Comparison of ENCODE assay signal across 21 mouse cellular contexts in the genomic region with DNA sequence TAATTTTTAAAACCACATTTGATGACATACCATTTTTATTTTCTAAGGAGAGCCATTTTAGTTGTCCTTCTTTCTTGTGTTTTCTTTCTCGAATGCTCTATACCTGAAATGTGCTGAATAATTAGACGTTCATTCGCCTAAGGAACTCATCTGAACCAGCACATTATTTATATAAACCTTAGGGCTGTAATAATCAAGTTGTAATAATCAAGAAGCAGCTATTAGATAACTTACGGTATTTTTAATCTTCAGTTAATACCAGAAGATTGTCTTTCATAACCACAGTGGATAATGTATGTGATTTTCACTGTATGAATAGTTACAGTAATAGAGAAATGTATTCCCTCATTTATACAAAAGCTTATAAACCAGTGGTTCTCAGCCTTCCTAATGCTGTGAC. TPM values are rescaled to one million over a fixed set of nuclear protein-coding genes. Genes with fewer than 3 reads are reported as not detected.
DNase-seq lines count a peak whose midpoint lies in the region; ATAC-seq and TF ChIP-seq lines count a peak whose summit lies in the region.
"Had no signal": no experiment of that assay in that cellular context is flagged by ENCODE, and none has a peak within 500 bp of the region (broad histone marks: within the 10 kb centered on the region; RNA-seq: fewer than 3 reads in every experiment).

No protein-coding gene starts in this region.

- no peak overlapping the region for H3K9ac ChIP-seq in MEL (ENCODE audit: control insufficient read depth, low read depth, low read length, poor library complexity, severe bottlenecking)
- H3K9ac ChIP-seq in neural tube, embryonic 15.5 days (replicated peaks): no peak overlapping the region

- peaks cover 0 to 30% of the 10 kb centered on the region in 2 experiments; a peak in 2 of 4 replicates for H3K36me3 ChIP-seq in MEL (ENCODE audit: control insufficient read depth in 1 of 2, insufficient read depth in 2 of 2, low read length in 2 of 2)
- no peaks in the 10 kb centered on the region for H3K36me3 ChIP-seq in neural tube, embryonic 15.5 days
- H3K36me3 ChIP-seq: G1E had no signal

- no peak for ATAC-seq in neural tube, embryonic 15.5 days (ENCODE audit: low FRiP score)
- ATAC-seq: activated CD4-positive, CD25-positive, alpha-beta regulatory T cell, adult 4 months; CD4-positive, CD25-positive, alpha-beta regulatory T cell, adult 4 months; Patski had no signal

- H3K79me2 ChIP-seq in MEL (ENCODE audit: control insufficient read depth, insufficient read depth, low read length, poor library complexity): no peaks in the 10 kb centered on the region

- no peak for TF ChIP-seq CTCF in MEL (IDR thresholded peaks at IDR 0.05 in 2 of 3, conservative IDR thresholded peaks at IDR 0.05 in 1 of 3; ENCODE audit: control insufficient read depth in 1 of 3, insufficient read depth in 1 of 3, low read depth in 2 of 3, low read length in 3 of 3, poor library complexity in 1 of 3, severe bottlenecking in 1 of 3)

- no peaks in the 10 kb centered on the region for H3K27me3 ChIP-seq in MEL (ENCODE audit: control insufficient read depth in 1 of 2, insufficient read depth in 2 of 2, low read length in 2 of 2)
- peaks cover 22% of the 10 kb centered on the region for H3K27me3 ChIP-seq in neural tube, embryonic 15.5 days (replicated peaks)
- H3K27me3 ChIP-seq: CH12.LX had no signal

- no peak overlapping the region for H3K27ac ChIP-seq in MEL (ENCODE audit: control insufficient read depth, low read depth, low read length)
- H3K27ac ChIP-seq in neural tube, embryonic 15.5 days (replicated peaks): no peak overlapping the region

- H3K9me3 ChIP-seq in MEL (replicated peaks; ENCODE audit: insufficient read depth, low read length): no peaks in the 10 kb centered on the region
- H3K9me3 ChIP-seq in neural tube, embryonic 15.5 days (replicated peaks): no peaks in the 10 kb centered on the region
- H3K9me3 ChIP-seq: G1E had no signal

- no peak overlapping the region for H3K4me2 ChIP-seq in neural tube, embryonic 15.5 days

- no peak for TF ChIP-seq RAD21 in MEL (IDR thresholded peaks at IDR 0.05; ENCODE audit: low read depth, low read length)

- no peak overlapping the region for H3K4me3 ChIP-seq in MEL (ENCODE audit: control insufficient read depth in 1 of 2, insufficient read depth in 1 of 2, low read depth in 2 of 2, low read length in 2 of 2)
- no peak overlapping the region for H3K4me3 ChIP-seq in neural tube, embryonic 15.5 days (replicated peaks)

- WGBS in neural tube, embryonic 15.5 days: 91% methylated on average over 4 of the region's 4 CpGs

- no peak; a peak in 1 of 4 replicates for TF ChIP-seq EP300 in MEL (IDR thresholded peaks at IDR 0.05; ENCODE audit: low read depth in 1 of 2, low read length in 2 of 2)

- no peak for DNase-seq in MEL (ENCODE audit: low read depth, low spot score)
- DNase-seq: adrenal gland, adult 2 months; adrenal gland, adult 8-10 months; adrenal gland, postnatal 10 days; adrenal gland, postnatal 14 days; adrenal gland, postnatal 25 days; adrenal gland, postnatal 36 days; B cell, adult 2 months; cerebellum, adult 11 months; cerebellum, adult 11-12 months; cerebellum, adult 18-20 months; cerebellum, adult 2 months; cerebellum, adult 8-10 months had no signal

- H3K4me1 ChIP-seq in MEL (ENCODE audit: control insufficient read depth in 1 of 2, insufficient read depth in 2 of 2, low read length in 2 of 2): peaks cover 8 to 19% of the 10 kb centered on the region in 2 experiments; a peak in 3 of 4 replicates
- no peaks in the 10 kb centered on the region for H3K4me1 ChIP-seq in neural tube, embryonic 15.5 days

- no peak for TF ChIP-seq POLR2A in MEL (IDR thresholded peaks at IDR 0.05; ENCODE audit: control insufficient read depth in 1 of 2, insufficient read depth in 1 of 2, low read depth in 1 of 2, low read length in 2 of 2, poor library complexity in 1 of 2)

TF ChIP-seq in MEL, 35 proteins besides CTCF, POLR2A, EP300 and RAD21:
- TF ChIP-seq MXI1 (IDR thresholded peaks at IDR 0.05; ENCODE audit: low read depth, low read length) (peak; percentile 94), MAX (IDR thresholded peaks at IDR 0.05; ENCODE audit: low read length) (no peak), TCF12 (IDR thresholded peaks at IDR 0.05; ENCODE audit: low read depth, low read length) (no peak)
TF ChIP-seq in MEL: peak in this region for 1.

RNA-seq across cellular contexts. Expression of gene Dbx2, which starts 9.2 kb away (rescaled TPM):
- total RNA-seq in MEL (2012; rRNA removed): 0.04 and 0.10 TPM in 2 replicates
- polyA plus RNA-seq in MEL (2012; ENCODE audit: insufficient read depth in 1 of 2, insufficient read length in 2 of 2, low read depth in 1 of 2, low replicate concordance in 2 of 2, missing spikeins in 1 of 2): under 1 TPM in 1 of 2 experiments, not detected in 1; 0.15 TPM
- 15.0 and 16.4 TPM in 2 replicates for polyA plus RNA-seq in neural tube, embryonic 15.5 days (2015; fragmentation: Nextera tagmentation; extraction: Ambion mirVana)
- total RNA-seq: adrenal gland, adult 18-20 months; adrenal gland, adult 2 months; adrenal gland, adult 8-10 months; adrenal gland, postnatal 10 days; adrenal gland, postnatal 25 days; adrenal gland, postnatal 36 days had no signal
- polyA plus RNA-seq: activated CD4-positive, CD25-positive, alpha-beta regulatory T cell, adult 4 months; C2C12; CD4-positive, CD25-positive, alpha-beta regulatory T cell, adult 4 months; Patski had no signal

Comparison
In these comparisons a context has a peak if more than half of its experiments do, and no peak if none do; other contexts are left out.
1. RNA of gene Dbx2, which starts 9.2 kb away (polyA plus RNA-seq): 15.0 to 16.4 TPM in neural tube, embryonic 15.5 days; 0.15 TPM in MEL; every median in the first group is over 10 times any median in the second.